Mouse (Mus musculus): ENCODE measurements around the gene Nfx1.

- no peak for TF ChIP-seq CTCF (IDR thresholded peaks at IDR 0.05; ENCODE audit: low read depth, low read length)
- no peak for TF ChIP-seq POLR2A (IDR thresholded peaks at IDR 0.05; ENCODE audit: insufficient read depth, low read length)
Observed at GRCm38 (mm10) chr4:40923087-40923651, 47.5 kb upstream of the Nfx1 start.

Measured in ES-Bruce4 (cell line).